Mouse (Mus musculus): ENCODE results near the gene Fbxl19.
"Not testable (repeated sequence)": the region's sequence is repeated elsewhere in the genome, so short reads cannot be mapped to it uniquely, and the experiment has no call there.

Gene Fbxl19

GRCm38 (mm10) chr7:127730170-127730569, 14.2 kb upstream of the Fbxl19 start:
- peak; percentile 21 for DNase-seq (ENCODE audit: low spot score)

DNA sequence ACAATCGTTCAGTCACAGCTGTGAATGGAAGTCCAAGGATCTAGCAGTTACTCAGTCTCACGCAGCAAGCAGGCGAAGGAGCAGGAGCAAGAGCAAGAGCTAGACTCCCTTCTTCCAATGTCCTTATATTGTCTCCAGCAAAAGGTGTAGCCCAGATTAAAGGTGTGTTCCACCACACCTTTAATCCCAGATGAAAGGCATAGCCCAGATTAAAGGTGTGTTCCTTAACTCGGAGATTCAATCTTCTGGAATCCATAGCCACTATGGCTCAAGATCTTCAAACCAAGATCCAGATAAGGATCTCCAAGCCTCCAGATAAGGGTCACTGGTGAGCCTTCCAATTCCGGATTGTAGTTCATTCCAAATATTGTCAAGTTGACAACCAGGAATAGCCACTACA, 12.3 kb upstream of the Fbxl19 start, which contains the start of gene Ctf2:
Ctf2 (minus strand) TSS at position 101 of the 400 bp plus-strand sequence.
- DNase-seq (ENCODE audit: low spot score): not testable (repeated sequence)

DNA sequence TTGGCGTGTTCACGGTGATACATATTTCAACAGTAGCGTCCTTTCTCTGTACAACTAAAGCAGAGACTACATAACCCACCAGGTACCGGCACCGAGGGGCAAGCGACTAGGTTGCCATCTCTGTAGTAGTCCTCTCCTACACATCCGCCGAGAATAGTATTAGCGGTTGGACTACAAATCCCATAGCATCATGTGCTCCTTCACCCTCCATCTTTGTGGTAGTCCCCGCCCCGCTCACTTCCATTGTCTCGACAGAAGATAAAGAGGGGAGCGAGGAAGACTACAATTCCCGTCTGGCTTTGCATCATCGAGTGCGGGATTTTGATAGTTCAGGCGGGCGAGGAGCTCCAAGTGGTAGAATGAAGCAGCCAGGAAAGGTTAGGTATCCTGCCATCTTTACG, 908 bp downstream of the Fbxl19 start:
- DNase-seq (ENCODE audit: low spot score): peak; percentile 97

DNA sequence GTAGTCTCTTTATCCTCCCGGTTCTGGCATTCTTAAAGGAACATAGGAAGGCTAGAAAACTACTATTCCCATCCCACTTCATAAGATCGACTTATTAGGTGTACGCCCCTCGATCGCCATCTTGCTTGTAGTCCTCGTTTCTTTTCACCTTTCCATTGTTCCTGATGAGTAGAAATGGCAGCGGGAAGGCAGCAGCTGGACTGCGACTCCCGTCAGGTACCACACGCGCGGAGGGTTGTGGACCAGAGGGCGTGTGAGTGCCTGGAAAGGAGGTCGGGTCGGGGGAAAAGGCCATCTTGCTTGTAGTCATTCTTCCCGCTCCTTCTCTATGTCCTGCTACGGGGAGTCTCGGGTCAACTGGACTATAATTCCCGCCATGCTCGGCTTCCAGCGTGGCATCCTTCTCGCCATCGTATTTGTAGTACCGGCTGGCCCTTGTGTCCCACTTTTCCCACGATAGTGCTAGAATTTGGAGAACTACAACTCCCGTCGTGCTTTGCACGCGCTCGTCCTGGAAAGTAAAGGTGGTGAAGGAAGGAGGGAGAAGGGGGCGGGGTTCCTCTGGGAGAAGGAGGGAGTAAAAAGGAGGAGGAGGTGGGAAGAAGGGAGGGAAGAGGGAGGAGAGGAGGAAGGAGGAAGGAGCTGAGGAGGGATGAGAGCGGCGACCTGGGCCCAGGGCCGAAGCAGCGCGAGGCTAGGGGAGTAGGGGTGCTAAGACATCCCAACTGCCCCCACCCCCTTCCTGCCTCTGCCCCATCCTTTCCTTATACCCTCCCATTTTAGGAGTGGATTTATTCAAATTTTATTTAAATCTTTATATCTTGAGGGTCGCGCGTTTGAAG, 1.5 kb downstream of the Fbxl19 start:
- DNase-seq (ENCODE audit: low spot score): peak; percentile 98

DNA sequence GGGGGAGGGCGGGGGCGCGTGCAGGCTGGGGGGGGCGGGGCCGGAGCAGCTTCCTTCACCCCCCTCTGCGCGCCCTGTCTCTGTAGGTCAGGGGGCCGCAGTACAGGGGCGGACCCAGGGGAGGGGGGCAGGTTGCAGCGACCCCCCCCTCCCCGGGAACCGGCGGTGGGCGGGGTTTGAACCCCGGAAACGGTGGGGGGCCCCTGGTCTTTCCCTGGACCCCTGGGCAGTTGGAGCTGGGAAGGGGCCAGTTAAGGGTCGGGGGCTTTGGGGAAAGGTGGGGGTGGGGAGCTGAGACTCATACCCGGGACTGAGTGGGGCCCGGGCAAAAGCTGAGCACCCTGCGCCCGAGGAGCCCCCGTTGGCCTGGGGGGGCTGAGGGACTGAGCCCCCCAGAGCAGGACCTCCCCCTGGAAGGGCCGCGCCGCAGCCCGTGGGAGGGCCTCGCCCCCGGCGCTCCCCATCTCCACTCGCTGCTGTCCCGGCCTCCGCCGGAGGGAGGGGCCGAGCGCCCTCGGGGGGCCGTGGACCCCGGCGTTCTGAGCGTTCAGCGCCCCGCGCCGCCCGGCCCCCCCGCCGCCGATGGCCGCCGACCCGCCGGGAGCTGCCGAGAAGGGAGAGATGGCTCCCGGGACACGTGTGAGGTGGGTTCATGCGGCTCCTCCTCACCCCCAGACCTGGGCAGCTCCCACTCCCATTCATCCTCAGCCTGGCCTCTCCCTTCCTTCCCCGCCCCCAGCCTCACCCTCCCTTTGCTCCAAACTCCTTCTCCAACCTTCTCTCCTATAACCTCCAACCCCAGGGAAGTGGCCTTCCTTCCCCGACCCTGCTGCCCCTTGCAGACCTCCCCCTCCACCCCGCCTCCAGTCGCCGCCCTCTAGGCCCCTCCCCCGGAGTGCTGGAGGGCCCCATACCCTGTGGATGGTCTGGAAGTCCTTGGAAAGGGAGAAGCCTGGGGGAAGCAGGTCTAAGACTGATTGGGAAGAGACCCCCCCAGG, 2.5 kb downstream of the Fbxl19 start:
- DNase-seq (ENCODE audit: low spot score): peak; percentile 45

- no peak for DNase-seq (ENCODE audit: low spot score)
Observed at GRCm38 (mm10) chr7:127747559-127748234, 3.4 kb downstream of the Fbxl19 start.

- DNase-seq (ENCODE audit: low spot score): no peak
Observed at GRCm38 (mm10) chr7:127748235-127748560, 3.9 kb downstream of the Fbxl19 start.

GRCm38 (mm10) chr7:127750131-127751127, 6.1 kb downstream of the Fbxl19 start:
- DNase-seq (ENCODE audit: low spot score): no peak

GRCm38 (mm10) chr7:127751619-127752018, 7.3 kb downstream of the Fbxl19 start:
- no peak for DNase-seq (ENCODE audit: low spot score)

- DNase-seq (ENCODE audit: low spot score): no peak
Observed at GRCm38 (mm10) chr7:127752069-127752468, 7.7 kb downstream of the Fbxl19 start.

- DNase-seq (ENCODE audit: low spot score): no peak
Observed at GRCm38 (mm10) chr7:127753158-127753557, 8.8 kb downstream of the Fbxl19 start.

DNA sequence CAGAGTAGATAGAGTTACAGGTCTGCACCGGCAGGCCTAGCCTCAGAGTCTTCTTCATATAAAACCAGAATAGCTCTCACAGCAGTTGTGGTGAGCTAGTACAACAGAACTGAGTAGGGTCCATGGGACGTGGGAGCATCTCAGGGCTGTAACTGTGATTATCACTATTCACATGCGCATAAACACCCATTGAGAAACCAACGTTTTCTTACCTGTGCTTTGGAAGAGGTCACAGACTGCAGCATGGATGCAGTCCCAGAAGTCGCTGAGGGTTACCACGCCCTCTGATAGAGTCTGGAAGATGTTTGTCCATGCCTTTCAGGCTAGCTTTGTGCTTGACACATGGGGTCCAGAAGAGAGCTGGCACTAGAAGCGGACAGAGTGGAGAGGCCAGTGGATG, 9.4 kb downstream of the Fbxl19 start:
- DNase-seq (ENCODE audit: low spot score): no peak

DNA sequence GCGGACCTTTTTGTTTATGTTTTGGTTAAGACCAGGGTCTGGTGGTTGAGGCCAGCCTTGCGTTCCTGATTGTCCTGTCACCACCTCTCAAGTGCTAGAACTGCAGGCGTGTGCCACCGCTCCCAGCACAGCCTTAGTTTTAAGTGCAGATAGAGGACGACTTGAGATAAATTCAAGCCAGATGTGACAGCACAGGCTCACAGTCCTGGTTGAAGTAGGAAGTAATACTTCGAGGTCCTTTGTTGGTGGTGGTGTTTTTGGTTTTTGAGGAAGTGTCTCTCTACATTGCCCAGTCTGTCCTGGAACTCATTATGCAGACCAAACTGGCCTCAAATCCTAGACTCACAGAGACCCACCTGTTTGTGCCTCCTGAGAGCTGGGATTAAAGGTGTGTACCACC, 15.4 kb downstream of the Fbxl19 start:
- no peak for DNase-seq (ENCODE audit: low spot score)

DNA sequence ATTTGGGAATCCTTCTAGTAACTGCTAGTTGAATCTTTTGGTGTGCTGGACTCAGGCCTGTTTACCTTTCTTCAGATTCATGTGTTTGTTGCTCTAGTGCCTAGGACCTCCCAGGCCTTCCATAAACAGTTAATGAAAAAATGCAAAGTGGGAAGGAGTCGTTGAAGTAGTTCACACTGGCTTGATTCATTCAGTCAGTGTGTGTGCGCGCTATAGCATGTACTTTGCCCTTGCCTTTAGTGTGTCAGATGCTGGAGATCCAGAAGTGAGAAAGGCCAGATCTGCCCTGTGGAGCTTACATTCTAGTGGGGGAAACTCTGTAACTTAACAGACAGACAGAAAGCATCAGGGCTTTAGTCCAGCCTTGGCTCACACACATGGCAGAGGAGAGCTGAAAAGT, 16.1 kb downstream of the Fbxl19 start:
- no peak for DNase-seq (ENCODE audit: low spot score)

GRCm38 (mm10) chr7:127761026-127761425, 16.7 kb downstream of the Fbxl19 start:
- DNase-seq (ENCODE audit: low spot score): peak; percentile 84

GRCm38 (mm10) chr7:127763642-127764041, 19.3 kb downstream of the Fbxl19 start:
- DNase-seq (ENCODE audit: low spot score): no peak

GRCm38 (mm10) chr7:127765756-127766155, 21.4 kb downstream of the Fbxl19 start:
- DNase-seq (ENCODE audit: low spot score): no peak

DNA sequence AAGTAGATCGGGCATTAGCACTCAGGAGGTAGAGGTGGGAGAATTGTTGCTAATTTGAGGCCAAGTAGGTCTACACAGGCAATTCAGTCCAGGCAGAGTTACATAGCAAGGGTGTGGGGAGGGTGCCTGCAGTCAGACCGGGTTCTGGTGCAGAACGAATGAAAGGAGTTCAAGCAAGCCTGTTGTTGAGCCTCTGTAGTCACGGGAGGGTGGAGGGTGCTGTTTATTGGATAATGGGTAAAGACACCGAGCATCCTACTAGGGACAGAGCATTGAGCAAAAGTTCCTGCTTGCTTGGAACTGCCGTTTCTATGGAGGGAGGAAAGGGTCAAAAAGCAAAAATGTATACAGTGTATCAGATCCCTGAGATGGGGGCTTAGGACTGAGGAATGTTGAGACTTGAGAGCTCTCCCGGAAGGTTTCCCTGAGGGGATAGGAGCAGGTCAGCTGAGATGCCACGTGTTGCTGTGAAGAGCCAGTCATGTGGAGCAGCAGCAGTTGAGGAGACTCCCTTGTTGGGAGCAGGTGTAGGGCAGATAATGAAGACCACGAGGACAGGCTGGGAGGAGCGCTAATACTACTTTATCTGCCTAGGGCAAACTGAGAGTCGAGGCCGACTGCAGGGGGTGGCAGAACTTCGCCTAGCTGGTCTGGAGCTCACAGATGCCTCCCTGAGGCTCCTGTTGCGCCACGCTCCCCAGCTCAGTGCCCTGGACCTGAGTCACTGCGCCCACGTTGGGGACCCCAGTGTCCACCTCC, 22.7 kb downstream of the Fbxl19 start:
- DNase-seq (ENCODE audit: low spot score): no peak

GRCm38 (mm10) chr7:127767671-127768345, 23.5 kb downstream of the Fbxl19 start:
- DNase-seq (ENCODE audit: low spot score): no peak

Measured in MN1 (cell line).